Mouse (Mus musculus): ENCODE measurements around the gene Nfkb2.
A peak's percentile ranks its signal among the peaks of the same experiment; 100 is the strongest.

Gene Nfkb2

DNA sequence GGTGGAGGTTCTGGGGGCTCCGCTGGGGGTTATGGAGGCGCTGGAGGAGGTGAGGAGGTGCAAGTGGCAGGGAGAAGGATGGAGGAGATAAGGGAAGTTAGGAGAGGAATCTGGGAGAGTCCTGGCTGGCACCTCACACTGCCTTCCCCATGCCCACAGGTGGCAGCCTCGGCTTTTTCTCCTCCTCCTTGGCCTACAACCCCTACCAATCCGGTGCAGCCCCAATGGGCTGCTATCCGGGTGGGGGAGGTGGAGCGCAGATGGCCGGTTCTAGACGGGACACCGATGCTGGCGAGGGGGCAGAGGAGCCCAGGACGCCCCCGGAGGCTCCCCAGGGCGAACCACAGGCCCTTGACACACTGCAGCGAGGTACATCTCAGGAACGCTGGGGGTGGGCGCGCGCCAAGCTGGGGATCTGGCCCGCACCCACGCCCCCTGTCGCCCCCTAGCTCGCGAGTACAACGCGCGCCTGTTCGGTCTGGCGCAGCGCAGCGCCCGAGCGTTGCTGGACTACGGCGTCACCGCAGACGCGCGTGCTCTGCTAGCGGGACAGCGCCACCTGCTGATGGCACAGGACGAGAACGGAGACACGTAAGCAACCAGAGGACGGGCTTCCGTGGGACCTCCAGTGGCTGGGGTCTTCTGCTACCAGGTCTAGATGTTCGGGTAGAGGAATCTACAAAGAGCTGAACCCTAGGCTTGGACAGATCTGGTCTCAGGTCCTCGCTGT, 4.8 kb downstream of the Nfkb2 start:
- peak; percentile 87 for DNase-seq (ENCODE audit: low read depth, low spot score)

DNA sequence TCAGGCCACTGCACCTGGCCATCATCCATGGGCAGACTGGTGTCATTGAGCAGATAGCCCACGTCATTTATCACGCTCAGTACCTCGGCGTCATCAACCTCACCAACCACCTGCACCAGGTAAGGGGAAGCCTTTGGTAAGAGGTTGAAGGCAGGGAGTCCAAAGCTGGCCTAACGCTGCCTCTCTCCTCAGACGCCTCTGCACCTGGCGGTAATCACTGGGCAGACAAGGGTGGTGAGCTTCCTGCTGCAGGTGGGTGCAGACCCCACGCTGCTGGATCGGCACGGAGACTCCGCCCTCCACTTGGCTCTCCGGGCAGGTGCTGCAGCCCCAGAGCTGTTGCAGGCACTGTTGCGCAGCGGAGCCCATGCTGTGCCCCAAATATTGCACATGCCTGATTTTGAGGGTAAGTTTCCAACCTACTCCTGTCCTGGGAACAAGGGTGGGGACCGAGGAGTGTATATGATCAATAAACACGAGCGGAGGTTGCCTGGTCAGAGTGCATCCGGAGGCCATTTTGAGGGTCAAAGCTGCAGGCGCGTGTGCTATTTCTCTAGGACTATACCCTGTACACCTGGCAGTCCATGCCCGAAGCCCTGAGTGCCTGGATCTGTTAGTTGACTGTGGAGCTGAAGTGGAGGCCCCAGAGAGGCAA, 5.7 kb downstream of the Nfkb2 start:
- DNase-seq (ENCODE audit: low read depth, low spot score): no peak

DNA sequence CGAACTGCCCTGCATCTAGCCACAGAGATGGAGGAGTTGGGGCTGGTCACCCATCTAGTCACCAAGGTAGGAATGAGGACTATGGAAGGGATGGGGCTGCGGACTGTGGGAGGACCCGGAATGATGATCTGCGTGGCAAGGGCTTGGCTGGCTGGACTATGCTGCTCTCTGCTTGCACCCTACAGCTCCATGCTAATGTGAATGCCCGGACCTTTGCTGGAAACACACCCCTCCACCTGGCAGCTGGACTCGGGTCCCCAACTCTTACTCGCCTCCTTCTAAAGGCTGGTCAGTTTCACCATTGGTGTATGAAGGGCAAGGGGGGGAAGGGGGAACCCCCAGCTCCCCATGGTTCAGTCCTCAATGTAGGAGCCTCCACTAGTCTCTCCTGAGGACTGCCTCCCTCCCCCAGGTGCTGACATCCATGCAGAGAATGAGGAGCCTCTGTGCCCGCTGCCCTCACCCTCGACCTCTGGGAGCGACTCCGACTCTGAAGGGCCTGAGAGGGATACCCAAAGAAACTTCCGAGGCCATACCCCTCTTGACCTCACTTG, 6.3 kb downstream of the Nfkb2 start:
- DNase-seq (ENCODE audit: low read depth, low spot score): no peak

DNA sequence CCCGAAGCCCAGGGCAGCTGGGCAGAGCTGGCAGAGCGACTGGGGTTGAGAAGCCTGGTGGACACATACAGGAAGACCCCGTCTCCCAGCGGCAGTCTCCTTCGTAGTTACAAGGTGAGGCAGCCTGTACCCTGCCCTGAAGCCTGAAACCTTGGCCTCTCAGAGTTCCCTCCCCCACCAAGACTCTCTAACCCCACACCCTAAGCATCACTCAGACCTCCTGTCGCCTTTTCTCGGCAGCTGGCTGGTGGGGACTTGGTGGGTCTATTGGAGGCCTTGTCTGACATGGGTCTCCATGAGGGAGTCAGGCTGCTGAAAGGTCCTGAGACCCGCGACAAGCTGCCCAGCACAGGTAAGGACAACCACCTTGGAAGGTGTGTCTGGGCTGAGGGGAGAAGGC, 7.2 kb downstream of the Nfkb2 start:
- DNase-seq (ENCODE audit: low read depth, low spot score): no peak

DNA sequence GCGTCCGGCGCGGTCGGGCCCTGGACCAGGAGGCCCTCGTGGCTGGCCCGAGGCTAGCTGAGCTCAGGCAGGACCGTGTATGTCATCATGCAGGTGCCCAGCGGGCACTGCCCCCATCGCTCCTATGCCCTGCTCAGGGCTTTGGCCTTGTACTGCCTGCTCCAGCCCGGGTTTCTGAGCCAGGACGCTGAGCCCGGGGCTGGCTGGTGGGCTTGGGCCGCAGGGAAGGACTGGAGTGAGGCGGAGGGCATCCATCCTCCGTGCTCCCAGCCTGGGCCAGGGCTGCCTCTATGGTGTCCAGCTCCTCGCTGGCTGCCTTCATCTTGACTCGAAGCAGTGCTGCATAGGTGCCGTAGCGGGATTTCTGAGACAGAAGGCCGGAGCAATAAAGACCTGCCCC, 8.4 kb downstream of the Nfkb2 start:
- DNase-seq (ENCODE audit: low read depth, low spot score): no peak

DNA sequence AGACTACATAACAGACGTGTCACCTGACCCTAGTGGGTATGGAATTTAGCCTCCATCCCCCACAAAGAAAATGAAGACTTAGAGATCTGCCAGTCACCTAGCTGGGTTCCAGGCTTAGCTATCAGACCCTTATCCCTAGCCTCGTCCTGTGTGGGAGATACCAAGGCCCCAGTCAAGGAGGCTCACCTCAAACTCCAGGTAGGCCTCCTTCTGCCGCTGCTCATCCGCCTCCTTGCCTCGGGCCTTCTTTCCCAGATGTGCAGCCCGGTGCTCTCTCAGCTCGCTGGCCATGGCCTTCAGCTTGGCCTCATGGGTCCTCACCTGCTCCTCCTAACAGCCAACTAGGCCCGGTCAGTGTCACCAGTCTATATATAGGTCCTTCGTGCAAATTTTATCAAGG, 9.0 kb downstream of the Nfkb2 start:
- DNase-seq (ENCODE audit: low read depth, low spot score): no peak

DNA sequence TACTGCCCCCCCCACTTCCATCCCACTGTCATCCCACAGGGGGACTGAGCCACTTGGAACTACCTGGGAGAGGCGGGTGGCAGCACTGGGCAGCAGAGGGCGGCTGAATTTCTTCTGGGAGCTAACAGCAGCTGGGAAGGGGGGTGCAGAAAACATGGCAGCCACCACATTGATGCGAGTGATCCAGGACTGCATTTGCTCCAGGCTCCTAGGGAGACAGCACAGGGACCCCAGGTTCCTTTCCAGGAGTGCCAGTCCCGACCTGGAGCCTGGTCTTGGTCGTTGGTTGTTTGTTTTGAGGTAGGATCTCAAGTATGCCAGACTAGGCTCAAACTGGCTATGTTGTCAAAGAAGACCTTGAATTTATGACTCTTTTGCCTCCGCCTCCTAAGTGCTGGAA, 9.5 kb downstream of the Nfkb2 start:
- DNase-seq (ENCODE audit: low read depth, low spot score): no peak

DNA sequence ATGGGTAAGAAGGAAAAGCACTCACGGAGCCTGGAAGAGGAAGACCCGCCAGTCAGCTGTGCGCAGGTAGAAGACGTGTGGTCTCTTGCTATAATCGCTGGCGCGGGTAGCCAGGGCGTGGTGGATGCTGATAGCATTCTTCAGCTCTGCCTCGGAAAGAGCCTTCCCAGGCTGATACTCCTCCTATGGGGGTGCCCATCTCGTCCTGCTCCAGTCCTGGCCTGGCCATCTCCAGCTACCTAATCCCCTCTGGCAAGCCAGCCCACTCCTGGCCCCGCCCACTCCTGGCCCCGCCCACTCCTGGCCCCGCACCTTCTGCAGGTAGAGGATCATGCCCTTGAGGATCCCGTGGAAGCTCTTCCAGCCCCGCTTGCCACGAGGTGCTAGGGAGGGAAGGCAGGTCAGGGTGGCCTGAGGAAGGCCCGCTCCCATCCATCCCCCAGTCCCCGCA, 10.1 kb downstream of the Nfkb2 start:
- no peak for DNase-seq (ENCODE audit: low read depth, low spot score)

DNA sequence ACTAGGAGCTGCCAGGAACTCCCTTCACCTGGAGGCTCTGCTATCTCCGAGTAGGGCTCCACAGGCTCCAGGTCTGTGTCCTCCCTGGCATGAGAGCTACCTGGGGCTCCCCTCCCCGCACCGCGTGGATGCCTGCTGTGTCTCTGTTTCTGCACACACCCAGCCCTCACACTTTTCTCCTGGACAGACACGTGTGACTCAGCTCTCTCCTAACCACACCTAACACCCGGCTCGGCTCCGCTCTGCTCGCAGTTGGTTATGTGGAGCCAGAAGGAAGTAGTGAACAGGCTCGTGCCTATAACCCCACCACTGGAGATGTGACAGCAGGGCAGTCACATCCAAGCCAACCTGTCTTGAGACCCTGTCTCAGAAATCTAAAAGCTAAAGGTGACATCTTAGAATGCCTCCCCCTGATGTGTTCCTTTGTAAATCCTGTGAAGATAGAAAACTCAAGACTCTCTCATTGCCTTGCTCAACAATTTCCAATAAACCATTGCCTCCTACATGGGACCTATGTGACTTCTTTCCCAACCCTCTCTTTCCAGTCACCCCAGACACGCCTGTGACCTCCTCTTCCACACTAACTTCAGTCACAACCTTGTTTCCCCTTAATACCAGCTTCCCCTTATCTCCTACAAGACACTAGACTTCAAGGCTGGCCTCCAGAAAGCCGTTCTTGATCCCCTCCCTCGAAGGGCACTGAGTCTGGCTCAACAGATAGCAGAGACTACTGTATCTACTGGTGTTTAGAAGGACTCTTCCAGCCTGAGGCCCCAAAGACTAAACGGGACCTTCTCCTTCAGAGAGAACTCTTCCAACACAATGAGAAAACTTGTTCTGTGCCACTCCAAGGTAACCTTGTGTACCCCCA, 11.0 kb downstream of the Nfkb2 start:
- no peak for DNase-seq (ENCODE audit: low read depth, low spot score)

DNA sequence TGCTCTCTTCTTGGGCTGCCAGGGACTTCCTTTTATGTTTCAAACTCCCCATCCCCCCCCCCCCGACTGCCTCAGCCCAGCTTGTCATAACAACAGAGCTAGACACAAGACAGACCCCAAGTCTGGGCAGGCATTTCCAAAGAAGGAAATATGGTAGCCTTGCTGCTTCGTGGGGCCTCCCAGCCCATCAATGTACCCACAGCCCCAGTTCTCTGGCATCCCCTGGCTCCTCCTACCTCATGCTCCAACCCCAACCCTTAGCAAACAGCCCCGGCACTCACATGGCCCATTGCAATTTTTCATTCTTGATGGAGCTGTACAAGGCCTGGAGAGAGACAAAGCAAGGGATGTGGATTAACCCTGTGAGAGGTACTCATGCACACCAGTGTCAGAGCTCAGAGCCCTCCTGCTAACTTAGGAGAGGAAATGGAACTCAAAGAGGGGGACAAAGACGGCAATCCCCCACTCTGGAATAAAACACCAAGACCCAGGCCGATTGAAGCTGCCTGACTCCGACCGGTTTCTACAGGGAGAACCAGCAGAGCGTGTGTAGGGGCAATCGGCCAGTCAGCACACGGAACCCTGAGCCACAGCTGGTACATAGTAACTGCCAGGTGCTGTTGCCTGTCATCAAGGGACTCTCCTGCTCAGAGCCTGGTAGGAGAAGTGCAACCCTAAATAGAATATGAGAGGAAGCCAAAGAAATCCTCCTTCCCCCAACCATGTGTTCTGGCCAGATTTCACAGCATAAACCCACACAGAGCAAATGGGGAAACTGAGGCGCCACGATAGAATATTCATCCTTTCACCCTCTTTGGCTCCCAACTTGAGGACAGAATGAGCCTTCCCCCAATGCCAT, 11.9 kb downstream of the Nfkb2 start:
- DNase-seq (ENCODE audit: low read depth, low spot score): no peak

DNA sequence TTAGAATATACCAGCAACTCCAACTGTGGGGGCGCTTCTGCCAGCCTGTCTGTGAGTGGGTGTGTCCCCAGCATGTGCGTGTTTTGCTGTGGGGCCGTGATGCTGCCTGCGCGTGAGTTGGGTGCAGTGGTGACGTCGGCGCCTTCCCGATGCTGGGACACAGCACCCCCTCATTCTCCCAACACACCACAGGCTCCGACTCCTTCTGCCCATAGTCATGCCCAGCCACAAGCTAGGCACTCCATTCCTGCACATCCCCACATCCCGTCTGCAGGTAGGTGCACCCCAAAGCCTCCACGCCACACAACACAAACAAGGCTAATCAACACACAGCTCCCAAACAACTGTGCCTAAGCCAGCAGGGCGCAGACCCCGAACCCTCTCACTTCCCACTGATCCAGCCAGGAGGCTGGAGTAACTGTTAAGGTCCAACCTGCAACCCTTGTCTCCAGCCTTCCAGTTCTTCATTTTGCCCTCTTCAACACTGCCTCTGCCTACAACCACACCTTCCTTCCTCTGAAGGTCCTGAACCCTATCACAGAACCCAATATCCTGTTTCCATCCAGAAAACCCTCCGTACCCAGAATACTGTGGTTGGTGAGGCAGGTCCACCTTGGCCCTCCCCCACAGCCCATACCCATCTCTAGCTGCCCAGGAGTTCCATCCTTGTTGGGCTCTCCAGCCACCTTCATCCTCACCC, 12.9 kb downstream of the Nfkb2 start:
- no peak for DNase-seq (ENCODE audit: low read depth, low spot score)

DNA sequence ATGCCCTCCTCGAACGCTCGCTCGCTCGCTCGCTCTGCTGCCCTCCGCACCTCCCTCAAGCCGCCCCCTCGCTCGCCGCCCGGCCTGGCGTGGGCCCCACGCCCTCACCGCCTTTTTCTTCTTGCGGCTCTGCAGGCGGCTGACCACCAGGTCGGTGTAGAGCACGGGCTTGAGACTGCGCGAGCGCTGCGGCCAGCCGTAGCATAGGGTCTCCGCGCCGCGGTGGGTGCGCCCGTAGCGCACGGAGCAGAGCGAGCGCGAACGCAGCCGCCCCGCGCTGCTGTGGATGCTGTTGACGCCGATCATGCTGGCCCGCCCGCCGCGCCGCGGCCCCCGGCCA, 13.4 kb downstream of the Nfkb2 start:
- no peak for DNase-seq (ENCODE audit: low read depth, low spot score)

DNA sequence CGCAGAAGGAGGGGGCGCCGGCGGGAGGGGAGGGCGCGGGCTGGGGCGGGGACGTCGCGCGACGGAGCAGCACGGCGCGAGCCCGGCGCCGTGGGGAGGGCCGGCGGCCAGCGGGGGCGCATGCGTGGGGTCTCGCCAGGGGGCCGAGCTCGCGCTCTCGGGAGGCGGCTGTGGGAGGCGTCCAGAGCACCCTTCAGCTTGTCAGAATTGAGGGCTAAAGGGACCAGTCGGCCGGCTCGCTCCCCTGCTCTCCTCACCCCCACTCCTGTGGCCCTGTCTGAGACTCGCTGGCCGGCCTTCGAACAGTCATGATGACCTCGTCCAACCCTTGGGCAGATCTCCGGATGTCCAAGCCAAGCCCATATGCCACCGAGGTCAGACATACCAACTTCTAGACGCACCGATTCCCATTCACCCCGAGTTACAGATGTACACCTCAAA, 13.9 kb downstream of the Nfkb2 start:
- DNase-seq (ENCODE audit: low read depth, low spot score): no peak

DNA sequence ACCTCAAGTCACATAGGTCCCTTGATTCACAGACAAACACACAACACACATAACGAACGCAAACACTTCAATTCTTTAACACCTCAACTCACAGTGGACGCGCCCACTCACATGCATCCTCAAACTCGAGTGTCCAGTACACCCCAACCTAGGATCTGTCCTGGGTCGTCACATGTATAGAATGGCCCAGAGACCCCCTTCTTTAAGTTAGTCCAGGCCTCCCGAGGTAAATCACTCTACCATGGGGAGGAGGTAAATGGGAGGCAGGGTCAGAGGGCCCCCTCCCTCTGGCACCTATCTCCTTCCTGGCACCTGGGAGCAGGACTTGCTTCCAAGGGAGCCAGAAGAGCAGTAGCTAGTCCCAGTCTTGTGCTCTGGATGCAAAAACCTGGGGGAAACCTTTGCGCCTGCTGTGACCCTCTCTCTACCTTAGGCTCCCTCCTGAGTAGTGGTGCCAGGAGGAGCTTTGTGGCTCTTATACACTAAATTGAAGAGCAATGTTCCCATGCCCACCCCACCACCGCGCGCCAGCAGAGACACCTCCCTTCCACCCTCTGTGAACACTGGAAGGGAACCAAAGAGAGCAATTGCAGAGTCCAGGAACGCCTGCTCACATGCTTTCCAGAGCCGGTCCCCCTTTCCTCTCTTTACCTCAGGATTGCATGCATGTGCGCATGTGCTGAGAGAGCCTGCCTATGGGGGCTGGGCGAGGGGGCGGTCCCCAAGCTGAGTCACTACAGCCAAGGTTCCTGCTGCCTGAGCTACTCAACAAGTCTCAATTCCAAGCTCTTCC, 14.7 kb downstream of the Nfkb2 start:
- DNase-seq (ENCODE audit: low read depth, low spot score): no peak

DNA sequence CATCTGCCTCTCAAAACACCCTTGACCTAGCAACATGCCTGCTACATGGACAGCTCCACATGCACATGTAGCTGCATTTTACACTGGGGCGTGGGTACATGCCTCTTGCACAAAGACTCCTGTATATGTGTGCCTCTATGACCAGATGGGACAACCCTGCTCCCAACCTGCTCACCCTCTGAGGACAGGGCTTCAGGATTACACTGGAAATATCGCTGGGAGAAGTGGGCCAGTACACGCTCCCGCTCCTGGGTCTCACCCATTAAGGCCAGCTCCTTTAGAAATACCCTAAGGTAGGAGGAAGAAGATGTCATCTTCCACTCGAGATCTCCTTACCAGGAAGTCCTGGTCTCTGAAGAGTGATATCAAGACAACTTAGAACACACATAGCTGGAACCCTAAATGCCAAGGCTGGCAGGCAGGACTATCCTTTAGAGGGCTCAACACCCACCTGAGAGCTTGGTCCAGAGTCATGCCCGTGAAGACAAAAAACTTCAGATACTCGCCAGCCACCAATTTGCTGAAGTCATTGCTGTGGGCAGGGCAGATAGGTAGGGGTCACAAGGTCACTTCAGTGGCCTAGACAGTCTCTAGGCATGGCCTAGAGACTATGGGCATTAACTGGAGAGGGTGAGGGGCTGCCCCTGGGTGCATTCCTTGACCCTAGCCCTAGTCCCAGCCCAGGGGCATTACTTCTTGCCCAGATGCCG, 16.1 kb downstream of the Nfkb2 start:
- DNase-seq (ENCODE audit: low read depth, low spot score): no peak

DNA sequence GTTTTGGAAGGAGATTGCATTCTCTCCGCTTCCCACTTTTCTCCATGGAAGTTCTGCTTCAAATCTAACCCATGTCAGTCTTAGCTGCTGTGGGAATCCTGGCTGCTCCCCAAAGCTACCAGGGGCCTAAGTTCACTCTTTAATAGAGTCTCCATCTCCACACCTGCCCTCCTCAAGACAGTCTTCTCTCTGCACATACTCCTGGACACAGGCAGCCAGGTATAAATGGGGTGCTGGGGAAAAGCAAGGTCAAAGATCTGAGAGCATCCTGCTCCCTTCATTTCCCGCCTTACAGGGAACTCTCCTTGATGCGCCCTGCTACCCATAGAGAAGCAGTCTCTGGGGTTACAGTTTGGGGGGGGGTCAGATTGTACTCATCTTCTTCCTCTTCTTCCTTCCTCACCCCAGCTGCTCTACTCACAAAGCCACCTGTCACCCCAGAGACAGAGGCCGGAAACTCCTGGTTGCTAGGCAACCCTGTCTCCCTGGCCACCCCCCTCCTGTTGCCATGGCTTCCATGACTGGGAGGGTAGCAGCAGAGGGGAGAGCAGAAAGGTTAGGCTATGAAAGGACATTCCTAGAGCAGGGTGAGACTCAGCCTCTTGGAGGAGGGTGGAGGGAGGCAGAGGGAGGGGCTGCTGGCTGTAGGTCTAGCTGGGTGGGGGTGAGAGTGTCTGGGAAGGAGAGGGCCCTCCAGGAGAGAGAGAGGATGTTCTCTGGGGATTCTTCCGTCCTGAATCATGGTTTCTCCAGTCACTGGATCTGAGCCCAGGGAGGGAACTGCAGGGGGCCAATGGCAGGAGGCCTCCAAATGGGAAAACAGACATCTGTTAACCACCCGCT, 17.2 kb downstream of the Nfkb2 start:
- peak; percentile 50 for DNase-seq (ENCODE audit: low read depth, low spot score)

DNA sequence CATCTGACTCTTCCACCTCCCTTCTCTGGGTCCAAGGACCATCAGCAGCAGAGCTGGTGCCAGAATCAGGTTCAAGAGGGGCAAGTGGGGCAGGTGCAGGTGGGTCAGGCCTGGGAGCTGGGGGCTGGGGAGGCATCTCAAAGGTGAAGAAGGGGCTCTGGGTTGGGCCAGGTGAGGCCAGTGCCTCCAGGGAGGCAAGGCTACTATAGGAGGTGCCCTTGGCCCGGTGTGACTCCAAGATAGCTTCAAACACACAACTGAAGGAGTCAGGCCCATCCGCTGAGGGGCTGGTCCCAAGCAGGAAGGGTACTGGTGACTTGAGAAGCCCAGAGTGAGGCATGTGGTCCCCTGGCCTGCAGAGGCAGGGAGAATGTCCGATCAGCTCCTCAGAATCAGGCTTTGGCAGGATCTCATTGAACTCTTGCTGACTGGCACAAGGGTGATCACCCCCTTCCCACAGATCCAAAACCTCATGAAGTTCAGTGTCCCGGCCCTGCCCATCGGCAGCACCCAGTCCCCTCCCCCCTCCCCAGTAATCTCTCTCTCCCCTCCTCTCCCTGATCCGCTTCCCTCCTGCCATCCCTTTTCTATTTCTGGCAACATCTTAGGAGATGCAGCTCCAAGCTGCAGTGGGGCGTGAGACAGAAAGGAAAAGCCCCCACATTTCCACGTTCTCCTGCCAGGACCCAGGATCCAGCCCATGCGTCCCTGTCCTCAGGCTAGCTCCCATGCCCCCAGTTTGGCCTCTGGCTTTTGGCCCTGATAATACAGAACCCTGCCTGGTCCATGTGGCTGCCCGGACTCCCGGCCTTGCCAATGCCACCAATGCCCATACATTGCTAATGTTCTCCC, 18.2 kb downstream of the Nfkb2 start:
- no peak for DNase-seq (ENCODE audit: low read depth, low spot score)

Measured in CD4-positive helper T cell, adult 2 months (primary cell).